In genomic region chr13:108245086-108245697, GRCm38 (mm10) we compare ENCODE assay signal across 20 mouse cellular contexts. TPM values are rescaled to one million over a fixed set of nuclear protein-coding genes. Genes with fewer than 3 reads are reported as not detected.
A peak's percentile ranks its signal among the peaks of the same experiment; 100 is the strongest.
DNase-seq lines count a peak whose midpoint lies in the region; ATAC-seq lines count a peak whose summit lies in the region.
"Had no signal": no experiment of that assay in that cellular context is flagged by ENCODE, and none has a peak within 500 bp of the region (broad histone marks: within the 10 kb centered on the region; RNA-seq: fewer than 3 reads in every experiment).

No protein-coding gene starts in this region.

- no peaks in the 10 kb centered on the region for H3K27me3 ChIP-seq in heart, embryonic 14.5 days (ENCODE audit: control insufficient read depth, insufficient read depth, low read length)
- H3K27me3 ChIP-seq in heart, embryonic 11.5 days (ENCODE audit: control insufficient read depth, insufficient read depth, low read length), result 0 out of 2 replicates have a peak, but pooled peaks cover 2% of the 10 kb centered on the region
- no peaks in the 10 kb centered on the region for H3K27me3 ChIP-seq in kidney, embryonic 16.5 days (ENCODE audit: insufficient read depth, low read length)
- no peaks in the 10 kb centered on the region for H3K27me3 ChIP-seq in forebrain, embryonic 11.5 days (ENCODE audit: control insufficient read depth, insufficient read depth, low read length)
- H3K27me3 ChIP-seq: limb, embryonic 13.5 days; midbrain, embryonic 12.5 days had no signal

- no peak overlapping the region for H3K9ac ChIP-seq in heart, embryonic 14.5 days (ENCODE audit: low read length)
- H3K9ac ChIP-seq in heart, embryonic 11.5 days (ENCODE audit: low read depth, low read length), result no peak overlapping the region
- H3K9ac ChIP-seq in kidney, embryonic 16.5 days (replicated peaks; ENCODE audit: low read length), result no peak overlapping the region
- no peak overlapping the region for H3K9ac ChIP-seq in forebrain, embryonic 11.5 days (ENCODE audit: low read length)
- H3K9ac ChIP-seq: limb, embryonic 13.5 days; liver, embryonic 14.5 days; midbrain, embryonic 12.5 days had no signal

- intact Hi-C loops in gastrocnemius, postnatal 36 days (cut with DNase I), result no loop called here

- peaks cover 0 to 2% of the 10 kb centered on the region in 2 experiments; a peak in 1 of 4 replicates for H3K4me1 ChIP-seq in heart, embryonic 14.5 days (ENCODE audit: control insufficient read depth in 2 of 2, insufficient read depth in 2 of 2, low read length in 2 of 2)
- H3K4me1 ChIP-seq in heart, embryonic 11.5 days (ENCODE audit: control insufficient read depth, insufficient read depth, low read length), result no peaks in the 10 kb centered on the region
- H3K4me1 ChIP-seq in kidney, embryonic 16.5 days (ENCODE audit: insufficient read depth, low read length), result peaks cover 4% of the 10 kb centered on the region; the same call in 1 of the 2 replicates
- H3K4me1 ChIP-seq in forebrain, embryonic 11.5 days (replicated peaks; ENCODE audit: control insufficient read depth, insufficient read depth, low read length), result no peaks in the 10 kb centered on the region
- H3K4me1 ChIP-seq: limb, embryonic 13.5 days; midbrain, embryonic 12.5 days had no signal

- peak; percentile 2 for DNase-seq in lung, postnatal 14 days
- DNase-seq in lung, adult 18-20 months, result no peak
- no peak for DNase-seq in gastrocnemius, postnatal 36 days
- no peak for DNase-seq in forebrain, embryonic 11.5 days (ENCODE audit: low spot score)
- DNase-seq: adrenal gland, postnatal 14 days; cerebellum, adult 11-12 months; cerebellum, postnatal 25 days; gastrocnemius, adult 2 months; layer of hippocampus, adult 9-11 months; right cerebral cortex, postnatal 4 days; thymus, postnatal 36 days had no signal

- H3K36me3 ChIP-seq in heart, embryonic 14.5 days (ENCODE audit: control insufficient read depth, insufficient read depth, low read length), result no peaks in the 10 kb centered on the region
- no peaks in the 10 kb centered on the region for H3K36me3 ChIP-seq in heart, embryonic 11.5 days (ENCODE audit: control insufficient read depth, insufficient read depth, low read length)
- H3K36me3 ChIP-seq in kidney, embryonic 16.5 days (ENCODE audit: insufficient read depth, low read length), result no peaks in the 10 kb centered on the region
- no peaks in the 10 kb centered on the region for H3K36me3 ChIP-seq in forebrain, embryonic 11.5 days (ENCODE audit: control insufficient read depth, insufficient read depth, low read length)
- H3K36me3 ChIP-seq: limb, embryonic 13.5 days; midbrain, embryonic 12.5 days had no signal

- H3K4me3 ChIP-seq in heart, embryonic 14.5 days (ENCODE audit: control insufficient read depth in 1 of 2, insufficient read depth in 1 of 2, low read depth in 1 of 2, low read length in 2 of 2), result no peak overlapping the region
- H3K4me3 ChIP-seq in heart, embryonic 11.5 days (ENCODE audit: low read depth, low read length), result no peak overlapping the region
- no peak overlapping the region for H3K4me3 ChIP-seq in kidney, embryonic 16.5 days (ENCODE audit: low read length)
- H3K4me3 ChIP-seq in forebrain, embryonic 11.5 days (ENCODE audit: low read depth, low read length), result no peak overlapping the region
- H3K4me3 ChIP-seq: gastrocnemius, adult 2 months; limb, embryonic 13.5 days; midbrain, embryonic 12.5 days had no signal

- H3K4me2 ChIP-seq in heart, embryonic 14.5 days (ENCODE audit: low read length), result 0 out of 2 replicates have a peak overlapping the region, but pooled peaks have one; percentile 7
- H3K4me2 ChIP-seq in heart, embryonic 11.5 days, result no peak overlapping the region
- no peak overlapping the region for H3K4me2 ChIP-seq in kidney, embryonic 16.5 days (replicated peaks; ENCODE audit: low read depth, low read length)
- H3K4me2 ChIP-seq in forebrain, embryonic 11.5 days (ENCODE audit: low read depth, low read length, severe bottlenecking), result no peak overlapping the region
- H3K4me2 ChIP-seq: limb, embryonic 13.5 days; midbrain, embryonic 12.5 days had no signal

- no peak overlapping the region for H3K27ac ChIP-seq in heart, embryonic 14.5 days (replicated peaks in 1 of 2; ENCODE audit: control insufficient read depth in 1 of 2, insufficient read depth in 1 of 2, low read depth in 2 of 2, low read length in 2 of 2)
- no peak overlapping the region for H3K27ac ChIP-seq in heart, embryonic 11.5 days (ENCODE audit: low read depth, low read length)
- H3K27ac ChIP-seq in kidney, embryonic 16.5 days (ENCODE audit: low read length), result peak overlapping the region; percentile 71
- H3K27ac ChIP-seq in forebrain, embryonic 11.5 days (ENCODE audit: low read depth, low read length), result no peak overlapping the region
- H3K27ac ChIP-seq: gastrocnemius, adult 2 months; limb, embryonic 13.5 days; liver, embryonic 14.5 days; midbrain, embryonic 12.5 days had no signal

- WGBS in heart, embryonic 14.5 days, result 56% methylated on average over 11 of the region's 11 CpGs
- 75% methylated on average over 11 of the region's 11 CpGs for WGBS in heart, embryonic 11.5 days (ENCODE audit: insufficient replicate concordance)
- 65% methylated on average over 11 of the region's 11 CpGs for WGBS in kidney, embryonic 16.5 days
- 85% methylated on average over 11 of the region's 11 CpGs for WGBS in forebrain, embryonic 11.5 days

- no peak for ATAC-seq in heart, embryonic 14.5 days (ENCODE audit: insufficient number of reproducible peaks, insufficient read depth, low FRiP score, low read depth)
- ATAC-seq in heart, embryonic 11.5 days (replicated peaks; ENCODE audit: insufficient number of reproducible peaks, low FRiP score, low TSS enrichment), result no peak
- peak; percentile 85 for ATAC-seq in kidney, embryonic 16.5 days (ENCODE audit: low FRiP score, low TSS enrichment)
- no peak for ATAC-seq in forebrain, embryonic 11.5 days (replicated peaks; ENCODE audit: low FRiP score)
- ATAC-seq: activated CD4-positive, CD25-positive, alpha-beta regulatory T cell, adult 4 months; forebrain, embryonic 16.5 days; inflammation-experienced regulatory T-cells, adult 6 months had no signal

- no peaks in the 10 kb centered on the region for H3K9me3 ChIP-seq in heart, embryonic 14.5 days (ENCODE audit: control insufficient read depth, low read length)
- H3K9me3 ChIP-seq in heart, embryonic 11.5 days (replicated peaks; ENCODE audit: control insufficient read depth, low read length), result no peaks in the 10 kb centered on the region
- H3K9me3 ChIP-seq in kidney, embryonic 16.5 days (ENCODE audit: low read length), result no peaks in the 10 kb centered on the region
- H3K9me3 ChIP-seq in forebrain, embryonic 11.5 days (ENCODE audit: control insufficient read depth, low read length), result no peaks in the 10 kb centered on the region
- H3K9me3 ChIP-seq: limb, embryonic 13.5 days; midbrain, embryonic 12.5 days had no signal

RNA-seq across cellular contexts. Expression of gene Elovl7, which starts 31.0 kb away (rescaled TPM):
- 2.3 and 2.9 TPM in 2 replicates for polyA plus RNA-seq in heart, embryonic 14.5 days (2014; fragmentation: Nextera tagmentation; extraction: Ambion mirVana)
- 0.96 and 1.5 TPM in 2 replicates for polyA plus RNA-seq in heart, embryonic 11.5 days (2014; fragmentation: Nextera tagmentation; extraction: Ambion mirVana)
- polyA plus RNA-seq in kidney, embryonic 16.5 days (2015; fragmentation: Nextera tagmentation; extraction: Ambion mirVana), result 20.5 and 22.0 TPM in 2 replicates
- under 1 TPM; 0.15 to 0.20 TPM for total RNA-seq in gastrocnemius, postnatal 36 days (2021)
- polyA plus RNA-seq in forebrain, embryonic 11.5 days (2014; fragmentation: Nextera tagmentation; extraction: Ambion mirVana), result 1.1 and 1.4 TPM in 2 replicates
